ENCODE assay signal across 7 mouse cellular contexts in genomic region chr1:36309498-36309901, GRCm38 (mm10). TPM values are rescaled to one million over a fixed set of nuclear protein-coding genes. Genes with fewer than 3 reads are reported as not detected.
DNase-seq lines count a peak whose midpoint lies in the region; ATAC-seq lines count a peak whose summit lies in the region.

No protein-coding gene starts in this region.

- no peak overlapping the region for H3K4me3 ChIP-seq in midbrain, embryonic 11.5 days (ENCODE audit: low read depth, low read length)
- no peak overlapping the region for H3K4me3 ChIP-seq in midbrain, embryonic 15.5 days
- H3K4me3 ChIP-seq in brown adipose tissue, adult 24 weeks (ENCODE audit: insufficient read depth, low read depth, low read length), result peak overlapping the region; percentile 68; the same call in 1 of the 2 replicates
- peak overlapping the region; percentile 22; the same call in 1 of the 2 replicates for H3K4me3 ChIP-seq in heart, embryonic 10.5 days
- peak overlapping the region; percentile 93 for H3K4me3 ChIP-seq in megakaryocyte, embryonic 14.5 days (replicated peaks)

- no peaks in the 10 kb centered on the region for H3K36me3 ChIP-seq in midbrain, embryonic 11.5 days (ENCODE audit: control insufficient read depth, insufficient read depth, low read length)
- no peaks in the 10 kb centered on the region for H3K36me3 ChIP-seq in midbrain, embryonic 15.5 days (replicated peaks)
- no peaks in the 10 kb centered on the region; the same call in 1 of the 2 replicates for H3K36me3 ChIP-seq in heart, embryonic 10.5 days
- H3K36me3 ChIP-seq in megakaryocyte, embryonic 14.5 days (replicated peaks; ENCODE audit: low read length), result no peaks in the 10 kb centered on the region

- H3K9me3 ChIP-seq in midbrain, embryonic 11.5 days (ENCODE audit: control insufficient read depth, low read length), result no peaks in the 10 kb centered on the region
- no peaks in the 10 kb centered on the region for H3K9me3 ChIP-seq in midbrain, embryonic 15.5 days
- no peaks in the 10 kb centered on the region for H3K9me3 ChIP-seq in heart, embryonic 10.5 days
- H3K9me3 ChIP-seq in megakaryocyte, embryonic 14.5 days, result peaks cover 2% of the 10 kb centered on the region; the same call in 1 of the 2 replicates

- DNase-seq in midbrain, embryonic 11.5 days (ENCODE audit: low spot score, missing footprints), result peak; percentile 79
- no peak for DNase-seq in heart, embryonic 10.5 days (ENCODE audit: low spot score)
- DNase-seq in left cerebral cortex, adult 11 months (ENCODE audit: low spot score), result peak; percentile 57
- DNase-seq in urinary bladder, adult 18-20 months (ENCODE audit: low spot score in 2 of 2), result no peak

- peaks cover 8% of the 10 kb centered on the region for H3K4me1 ChIP-seq in midbrain, embryonic 11.5 days (ENCODE audit: control insufficient read depth, insufficient read depth, low read length)
- peaks cover 8% of the 10 kb centered on the region for H3K4me1 ChIP-seq in midbrain, embryonic 15.5 days
- H3K4me1 ChIP-seq in brown adipose tissue, adult 24 weeks (ENCODE audit: control insufficient read depth, insufficient read depth, insufficient read length, low read length), result peaks cover 5% of the 10 kb centered on the region; the same call in 1 of the 2 replicates
- peaks cover 20% of the 10 kb centered on the region for H3K4me1 ChIP-seq in heart, embryonic 10.5 days
- H3K4me1 ChIP-seq in megakaryocyte, embryonic 14.5 days, result peaks cover 30% of the 10 kb centered on the region

- H3K27ac ChIP-seq in midbrain, embryonic 11.5 days (ENCODE audit: low read depth, low read length), result no peak overlapping the region
- H3K27ac ChIP-seq in midbrain, embryonic 15.5 days, result no peak overlapping the region
- H3K27ac ChIP-seq in brown adipose tissue, adult 24 weeks (replicated peaks; ENCODE audit: low read depth, low read length), result no peak overlapping the region
- H3K27ac ChIP-seq in heart, embryonic 10.5 days, result no peak overlapping the region

- H3K27me3 ChIP-seq in midbrain, embryonic 11.5 days (ENCODE audit: control insufficient read depth, insufficient read depth, low read length), result peaks cover 13% of the 10 kb centered on the region; the same call in 1 of the 2 replicates
- peaks cover 15% of the 10 kb centered on the region for H3K27me3 ChIP-seq in midbrain, embryonic 15.5 days (replicated peaks)
- peaks cover 26% of the 10 kb centered on the region for H3K27me3 ChIP-seq in heart, embryonic 10.5 days (ENCODE audit: insufficient read depth, poor library complexity, severe bottlenecking)
- H3K27me3 ChIP-seq in megakaryocyte, embryonic 14.5 days (replicated peaks), result peaks cover 86% of the 10 kb centered on the region

- ATAC-seq in midbrain, embryonic 11.5 days (ENCODE audit: low FRiP score), result no peak
- no peak for ATAC-seq in midbrain, embryonic 15.5 days (replicated peaks)

- no peak overlapping the region for H3K4me2 ChIP-seq in midbrain, embryonic 11.5 days
- no peak overlapping the region for H3K4me2 ChIP-seq in midbrain, embryonic 15.5 days

- 26% methylated on average over 3 of the region's 3 CpGs for WGBS in midbrain, embryonic 11.5 days
- WGBS in midbrain, embryonic 15.5 days, result 17% methylated on average over 3 of the region's 3 CpGs
- 42% methylated on average over 3 of the region's 3 CpGs for WGBS in heart, embryonic 10.5 days

- H3K9ac ChIP-seq in midbrain, embryonic 11.5 days (ENCODE audit: low read length), result no peak overlapping the region
- H3K9ac ChIP-seq in midbrain, embryonic 15.5 days, result no peak overlapping the region

RNA-seq across cellular contexts. Expression of gene Arid5a, which starts 2.0 kb away (rescaled TPM):
- polyA plus RNA-seq in midbrain, embryonic 11.5 days (2014; fragmentation: Nextera tagmentation; extraction: Ambion mirVana), result 1.8 and 2.0 TPM in 2 replicates
- 3.1 and 3.4 TPM in 2 replicates for polyA plus RNA-seq in midbrain, embryonic 15.5 days (2015; fragmentation: Nextera tagmentation; extraction: Ambion mirVana)
- polyA plus RNA-seq in brown adipose tissue, adult 24 weeks (2012; ENCODE audit: insufficient read depth, insufficient read length, missing spikeins), result 1.3 and 4.0 TPM in 2 replicates
- 5.3 and 6.7 TPM in 2 replicates for polyA plus RNA-seq in heart, embryonic 10.5 days (2016; fragmentation: Nextera tagmentation; extraction: Ambion mirVana)
- polyA plus RNA-seq in megakaryocyte, embryonic 14.5 days (2012; ENCODE audit: insufficient read depth, low replicate concordance), result 4.4 and 17.4 TPM in 2 replicates

RNA-seq across cellular contexts. Expression of gene Neurl3, which starts 35.0 kb away (rescaled TPM):
- polyA plus RNA-seq in midbrain, embryonic 11.5 days (2014; fragmentation: Nextera tagmentation; extraction: Ambion mirVana), result 0.33 and 0.57 TPM in 2 replicates
- polyA plus RNA-seq in midbrain, embryonic 15.5 days (2015; fragmentation: Nextera tagmentation; extraction: Ambion mirVana), result 1.1 and 1.4 TPM in 2 replicates
- 2.0 and 2.5 TPM in 2 replicates for polyA plus RNA-seq in brown adipose tissue, adult 24 weeks (2012; ENCODE audit: insufficient read depth, insufficient read length, missing spikeins)
- polyA plus RNA-seq in heart, embryonic 10.5 days (2016; fragmentation: Nextera tagmentation; extraction: Ambion mirVana), result 1.6 and 2.3 TPM in 2 replicates
- polyA plus RNA-seq in megakaryocyte, embryonic 14.5 days (2012; ENCODE audit: insufficient read depth, low replicate concordance), result 10.2 and 15.0 TPM in 2 replicates

RNA-seq across cellular contexts. Expression of gene Kansl3, which starts 59.5 kb away (rescaled TPM):
- 28.1 and 33.9 TPM in 2 replicates for polyA plus RNA-seq in midbrain, embryonic 11.5 days (2014; fragmentation: Nextera tagmentation; extraction: Ambion mirVana)
- 44.4 and 44.9 TPM in 2 replicates for polyA plus RNA-seq in midbrain, embryonic 15.5 days (2015; fragmentation: Nextera tagmentation; extraction: Ambion mirVana)
- polyA plus RNA-seq in brown adipose tissue, adult 24 weeks (2012; ENCODE audit: insufficient read depth, insufficient read length, missing spikeins), result 26.9 and 35.3 TPM in 2 replicates
- 46.7 and 52.1 TPM in 2 replicates for polyA plus RNA-seq in heart, embryonic 10.5 days (2016; fragmentation: Nextera tagmentation; extraction: Ambion mirVana)
- polyA plus RNA-seq in megakaryocyte, embryonic 14.5 days (2012; ENCODE audit: insufficient read depth, low replicate concordance), result 5.8 and 6.6 TPM in 2 replicates

Comparison
In these comparisons a context has a peak if more than half of its experiments do, and no peak if none do; other contexts are left out.
1. DNase-seq: peak in midbrain, embryonic 11.5 days (single experiment) and left cerebral cortex, adult 11 months (single experiment); none in heart, embryonic 10.5 days (single experiment) and urinary bladder, adult 18-20 months (0 of 2).
2. H3K4me3 ChIP-seq: peak in brown adipose tissue, adult 24 weeks (single experiment), heart, embryonic 10.5 days (single experiment) and megakaryocyte, embryonic 14.5 days (single experiment); none in midbrain, embryonic 11.5 days (single experiment) and midbrain, embryonic 15.5 days (single experiment).